Comparison of ENCODE assay signal across 8 mouse cellular contexts in genomic region chrX:145505457-145506201, GRCm38 (mm10). TPM values are rescaled to one million over a fixed set of nuclear protein-coding genes. Genes with fewer than 3 reads are reported as not detected.
DNase-seq lines count a peak whose midpoint lies in the region; ATAC-seq and TF ChIP-seq lines count a peak whose summit lies in the region.

No protein-coding gene starts in this region.

- no peaks in the 10 kb centered on the region for H3K4me1 ChIP-seq in ES-Bruce4 (ENCODE audit: control insufficient read depth, insufficient read depth, low read length)
- peaks cover 24% of the 10 kb centered on the region for H3K4me1 ChIP-seq in forebrain, embryonic 10.5 days
- H3K4me1 ChIP-seq in heart, embryonic 15.5 days (replicated peaks), result no peaks in the 10 kb centered on the region; the same call in 1 of the 2 replicates
- peaks cover 0 to 5% of the 10 kb centered on the region in 2 experiments; a peak in 2 of 4 replicates for H3K4me1 ChIP-seq in liver, embryonic 14.5 days (replicated peaks; ENCODE audit: control insufficient read depth in 2 of 2, insufficient read depth in 2 of 2, low read length in 1 of 2)
- no peaks in the 10 kb centered on the region for H3K4me1 ChIP-seq in stomach, embryonic 16.5 days (ENCODE audit: control insufficient read depth, insufficient read depth, low read length)

- H3K27ac ChIP-seq in ES-Bruce4 (ENCODE audit: insufficient read depth, low read length), result no peak overlapping the region
- H3K27ac ChIP-seq in forebrain, embryonic 10.5 days, result peak overlapping the region; percentile 80
- peak overlapping the region; percentile 70 for H3K27ac ChIP-seq in heart, embryonic 15.5 days
- no peak overlapping the region; the same call in 1 of the 2 replicates for H3K27ac ChIP-seq in liver, embryonic 14.5 days
- peak overlapping the region; percentile 29 for H3K27ac ChIP-seq in stomach, embryonic 16.5 days (ENCODE audit: low read length)

- peak overlapping the region; percentile 75 for H3K4me3 ChIP-seq in ES-Bruce4 (ENCODE audit: low read depth, low read length)
- peak overlapping the region; percentile 59 for H3K4me3 ChIP-seq in forebrain, embryonic 10.5 days
- peak overlapping the region; percentile 63 for H3K4me3 ChIP-seq in heart, embryonic 15.5 days
- peak overlapping the region; percentile 56 to 84 for H3K4me3 ChIP-seq in liver, embryonic 14.5 days (ENCODE audit: insufficient read depth in 1 of 2, low read depth in 2 of 2, low read length in 2 of 2)
- H3K4me3 ChIP-seq in stomach, embryonic 16.5 days (replicated peaks; ENCODE audit: low read length), result peak overlapping the region; percentile 61

- 16% methylated on average over 14 of the region's 14 CpGs for WGBS in forebrain, embryonic 10.5 days
- WGBS in heart, embryonic 15.5 days, result 17% methylated on average over 14 of the region's 14 CpGs
- 8% methylated on average over 14 of the region's 14 CpGs for WGBS in liver, embryonic 14.5 days (ENCODE audit: insufficient replicate concordance)
- 12% methylated on average over 14 of the region's 14 CpGs for WGBS in stomach, embryonic 16.5 days

- H3K9ac ChIP-seq in ES-Bruce4 (ENCODE audit: low read depth, poor library complexity, severe bottlenecking), result no peak overlapping the region; the same call in 1 of the 2 replicates
- peak overlapping the region; percentile 44 for H3K9ac ChIP-seq in heart, embryonic 15.5 days
- peak overlapping the region; percentile 46 for H3K9ac ChIP-seq in liver, embryonic 14.5 days (replicated peaks)
- peak overlapping the region; percentile 44 for H3K9ac ChIP-seq in stomach, embryonic 16.5 days (ENCODE audit: low read length)

- no peaks in the 10 kb centered on the region for H3K27me3 ChIP-seq in ES-Bruce4 (ENCODE audit: control insufficient read depth, insufficient read depth, low read length, poor library complexity, severe bottlenecking)
- H3K27me3 ChIP-seq in forebrain, embryonic 10.5 days (ENCODE audit: poor library complexity, severe bottlenecking), result peaks cover 67% of the 10 kb centered on the region
- no peaks in the 10 kb centered on the region for H3K27me3 ChIP-seq in heart, embryonic 15.5 days
- no peaks in the 10 kb centered on the region for H3K27me3 ChIP-seq in liver, embryonic 14.5 days (ENCODE audit: control insufficient read depth, insufficient read depth, low read length)
- H3K27me3 ChIP-seq in stomach, embryonic 16.5 days (ENCODE audit: control insufficient read depth, insufficient read depth, low read length), result no peaks in the 10 kb centered on the region

- H3K36me3 ChIP-seq in ES-Bruce4 (ENCODE audit: control insufficient read depth, insufficient read depth, low read length, poor library complexity, severe bottlenecking), result no peaks in the 10 kb centered on the region
- H3K36me3 ChIP-seq in forebrain, embryonic 10.5 days (replicated peaks), result no peaks in the 10 kb centered on the region
- H3K36me3 ChIP-seq in heart, embryonic 15.5 days, result no peaks in the 10 kb centered on the region
- H3K36me3 ChIP-seq in liver, embryonic 14.5 days (replicated peaks; ENCODE audit: control insufficient read depth, insufficient read depth, low read depth), result no peaks in the 10 kb centered on the region
- H3K36me3 ChIP-seq in stomach, embryonic 16.5 days (ENCODE audit: control insufficient read depth, insufficient read depth, low read length), result no peaks in the 10 kb centered on the region

- no peak for TF ChIP-seq EP300 in ES-Bruce4 (IDR thresholded peaks at IDR 0.05; ENCODE audit: insufficient read depth, low read depth, low read length)
- TF ChIP-seq EP300 in liver, embryonic 14.5 days (IDR thresholded peaks at IDR 0.05; ENCODE audit: low read depth), result no peak

- TF ChIP-seq POLR2A in ES-Bruce4 (IDR thresholded peaks at IDR 0.05; ENCODE audit: insufficient read depth, low read length), result no peak

- peak overlapping the region; percentile 83 for H3K4me2 ChIP-seq in heart, embryonic 15.5 days
- H3K4me2 ChIP-seq in liver, embryonic 14.5 days (ENCODE audit: low read depth), result peak overlapping the region; percentile 64
- peak overlapping the region; percentile 57 for H3K4me2 ChIP-seq in stomach, embryonic 16.5 days (ENCODE audit: low read depth, low read length)

- DNase-seq in c-Kit-positive CD71-negative TER-119-negative erythroid progenitor cells, embryonic 14.5 days (ENCODE audit: low read depth), result peak; percentile 42
- peak; percentile 62 for DNase-seq in forebrain, embryonic 10.5 days (ENCODE audit: extremely low spot score, low spot score)
- peak; percentile 80 to 92 for DNase-seq in kidney, postnatal 25 days
- DNase-seq in liver, embryonic 14.5 days (ENCODE audit: low read depth in 3 of 3, low spot score in 3 of 3), result peak; percentile 61 to 67 (median 63)
- DNase-seq in neural tube, embryonic 10.5 days (ENCODE audit: extremely low spot score, low spot score), result peak; percentile 52

- no peak for TF ChIP-seq CTCF in ES-Bruce4 (IDR thresholded peaks at IDR 0.05; ENCODE audit: low read depth, low read length)
- peak; percentile 48; the same call in 1 of the 2 replicates for TF ChIP-seq CTCF in liver, embryonic 14.5 days (IDR thresholded peaks at IDR 0.05; ENCODE audit: low read depth)

- peak; percentile 89 for ATAC-seq in heart, embryonic 15.5 days (replicated peaks; ENCODE audit: insufficient number of reproducible peaks, insufficient read depth, low FRiP score, low read depth)
- peak; percentile 82 for ATAC-seq in liver, embryonic 14.5 days (ENCODE audit: insufficient read depth)
- peak; percentile 94 for ATAC-seq in stomach, embryonic 16.5 days (ENCODE audit: insufficient read depth, low FRiP score)

- H3K9me3 ChIP-seq in ES-Bruce4 (replicated peaks; ENCODE audit: control insufficient read depth, insufficient read depth, low read length, poor library complexity, severe bottlenecking), result no peaks in the 10 kb centered on the region
- no peaks in the 10 kb centered on the region for H3K9me3 ChIP-seq in forebrain, embryonic 10.5 days
- H3K9me3 ChIP-seq in heart, embryonic 15.5 days (replicated peaks), result no peaks in the 10 kb centered on the region
- H3K9me3 ChIP-seq in liver, embryonic 14.5 days (ENCODE audit: control insufficient read depth, low read length), result no peaks in the 10 kb centered on the region
- no peaks in the 10 kb centered on the region for H3K9me3 ChIP-seq in stomach, embryonic 16.5 days (replicated peaks; ENCODE audit: control insufficient read depth, low read length)

RNA-seq across cellular contexts. Expression of gene Amot, which starts 0.6 kb away (rescaled TPM):
- polyA plus RNA-seq in ES-Bruce4 (2011; ENCODE audit: insufficient read depth, insufficient read length, low read depth, missing spikeins), result 53.4 and 54.7 TPM in 2 replicates
- polyA plus RNA-seq in forebrain, embryonic 10.5 days (2016; fragmentation: Nextera tagmentation; extraction: Ambion mirVana), result 13.7 and 17.5 TPM in 2 replicates
- 4.6 and 7.0 TPM in 2 replicates for polyA plus RNA-seq in heart, embryonic 15.5 days (2015; fragmentation: Nextera tagmentation; extraction: Ambion mirVana)
- 4.2 TPM in 2 replicates for polyA plus RNA-seq in liver, embryonic 14.5 days (2012; rRNA removed)
- 4.3 and 5.7 TPM in 2 replicates for polyA plus RNA-seq in liver, embryonic 14.5 days (2014; fragmentation: Nextera tagmentation; extraction: Ambion mirVana)
- polyA plus RNA-seq in stomach, embryonic 16.5 days (2015; fragmentation: Nextera tagmentation; extraction: Ambion mirVana), result 8.9 and 12.0 TPM in 2 replicates

Comparison
In these comparisons a context has a peak if more than half of its experiments do, and no peak if none do; other contexts are left out.
1. H3K27ac ChIP-seq: peak in forebrain, embryonic 10.5 days (single experiment), heart, embryonic 15.5 days (single experiment) and stomach, embryonic 16.5 days (single experiment); none in ES-Bruce4 (single experiment) and liver, embryonic 14.5 days (single experiment).
2. Peak in every context shown above with its lines, with median percentiles within 50 percentile points of each other: H3K4me3 ChIP-seq, DNase-seq, ATAC-seq and H3K4me2 ChIP-seq.